ENCODE assay signal across 9 mouse cellular contexts in genomic region chr2:149831459-149832245, GRCm38 (mm10). TPM values are rescaled to one million over a fixed set of nuclear protein-coding genes. Genes with fewer than 3 reads are reported as not detected.
A peak's percentile ranks its signal among the peaks of the same experiment; 100 is the strongest.
DNase-seq lines count a peak whose midpoint lies in the region; ATAC-seq and TF ChIP-seq lines count a peak whose summit lies in the region.
"Had no signal": no experiment of that assay in that cellular context is flagged by ENCODE, and none has a peak within 500 bp of the region (broad histone marks: within the 10 kb centered on the region; RNA-seq: fewer than 3 reads in every experiment).

No protein-coding gene starts in this region.

- H3K27me3 ChIP-seq in heart, embryonic 16.5 days (ENCODE audit: control insufficient read depth, insufficient read depth, low read length) = peaks cover 33% of the 10 kb centered on the region
- H3K27me3 ChIP-seq in cerebellum, adult 2 months (ENCODE audit: control insufficient read depth, insufficient read depth, low read length) = no peaks in the 10 kb centered on the region
- H3K27me3 ChIP-seq in limb, embryonic 12.5 days = peaks cover 49% of the 10 kb centered on the region

- peak; percentile 13; the same call in 1 of the 2 replicates for TF ChIP-seq CTCF in cerebellum, adult 2 months (IDR thresholded peaks at IDR 0.05; ENCODE audit: borderline replicate concordance, insufficient read depth, low read depth, low read length)

- no peaks in the 10 kb centered on the region for H3K36me3 ChIP-seq in heart, embryonic 16.5 days (ENCODE audit: control insufficient read depth, insufficient read depth)
- H3K36me3 ChIP-seq in limb, embryonic 12.5 days = no peaks in the 10 kb centered on the region

- H3K4me2 ChIP-seq in heart, embryonic 16.5 days (ENCODE audit: low read depth, low read length) = peak overlapping the region; percentile 98
- peak overlapping the region; percentile 97 for H3K4me2 ChIP-seq in limb, embryonic 12.5 days

- peaks cover 10% of the 10 kb centered on the region; the same call in 1 of the 2 replicates for H3K4me1 ChIP-seq in heart, embryonic 16.5 days (ENCODE audit: control insufficient read depth, insufficient read depth, low read length)
- H3K4me1 ChIP-seq in cerebellum, adult 2 months (ENCODE audit: control insufficient read depth, insufficient read depth, low read length) = no peaks in the 10 kb centered on the region
- H3K4me1 ChIP-seq in limb, embryonic 12.5 days (replicated peaks) = peaks cover 18% of the 10 kb centered on the region; the same call in 1 of the 2 replicates

- no peak for TF ChIP-seq POLR2A in cerebellum, adult 2 months (IDR thresholded peaks at IDR 0.05; ENCODE audit: borderline replicate concordance, insufficient read depth, low read length)

- intact Hi-C loops in heart, postnatal 36 days (cut with DNase I) = no loop called here

- no peaks in the 10 kb centered on the region for H3K9me3 ChIP-seq in heart, embryonic 16.5 days (replicated peaks; ENCODE audit: control insufficient read depth, low read length)
- H3K9me3 ChIP-seq in limb, embryonic 12.5 days = no peaks in the 10 kb centered on the region

- 2% methylated on average over 29 of the region's 29 CpGs for WGBS in heart, embryonic 16.5 days
- WGBS in cerebellum, adult 2 months = 2% methylated on average over 29 of the region's 29 CpGs
- 1% methylated on average over 29 of the region's 29 CpGs for WGBS in limb, embryonic 12.5 days

- H3K9ac ChIP-seq in heart, embryonic 16.5 days (ENCODE audit: low read length) = peak overlapping the region; percentile 26
- peak overlapping the region; percentile 66 for H3K9ac ChIP-seq in limb, embryonic 12.5 days (replicated peaks)

- H3K4me3 ChIP-seq in heart, embryonic 16.5 days (ENCODE audit: low read length) = peak overlapping the region; percentile 63
- H3K4me3 ChIP-seq in cerebellum, adult 2 months (replicated peaks; ENCODE audit: insufficient read depth, low read depth, low read length) = peak overlapping the region; percentile 89
- H3K4me3 ChIP-seq in limb, embryonic 12.5 days (replicated peaks) = peak overlapping the region; percentile 65

- ATAC-seq in heart, embryonic 16.5 days (replicated peaks; ENCODE audit: extremely low read depth, insufficient read depth, low FRiP score) = 0 out of 2 replicates have a peak, but pooled peaks have one; percentile 7
- peak; percentile 42 for ATAC-seq in frontal cortex, adult (ENCODE audit: low TSS enrichment)
- no peak for ATAC-seq in limb, embryonic 12.5 days (ENCODE audit: insufficient number of reproducible peaks, insufficient read depth, low FRiP score, low TSS enrichment, low read depth)

- DNase-seq in heart, postnatal 36 days = no peak
- peak; percentile 60 to 73 for DNase-seq in cerebellum, adult 2 months
- DNase-seq in right cerebral cortex, postnatal 14 days = peak; percentile 9
- no peak for DNase-seq in spleen, adult 12 weeks (ENCODE audit: low spot score)
- DNase-seq in testis, postnatal 10 days (ENCODE audit: low spot score) = no peak

- no peak overlapping the region for H3K27ac ChIP-seq in heart, embryonic 16.5 days (ENCODE audit: low read length)
- H3K27ac ChIP-seq in cerebellum, adult 2 months (ENCODE audit: insufficient read depth, low read length) = peak overlapping the region; percentile 65
- no peak overlapping the region for H3K27ac ChIP-seq in limb, embryonic 12.5 days

RNA-seq across cellular contexts. Expression of gene C530025M09Rik, which starts 0.6 kb away (rescaled TPM):
- polyA plus RNA-seq in heart, embryonic 16.5 days (2015; fragmentation: Nextera tagmentation; extraction: Ambion mirVana) = not detected in 2 replicates
- total RNA-seq in heart, postnatal 36 days (2021) = not detected
- polyA plus RNA-seq in cerebellum, adult 2 months (2012; rRNA removed) = 0.18 and 0.41 TPM in 2 replicates
- 0.41 and 0.99 TPM in 2 replicates for polyA plus RNA-seq in limb, embryonic 12.5 days (2016; fragmentation: Nextera tagmentation; extraction: Ambion mirVana)
- total RNA-seq: MEL had no signal

RNA-seq across cellular contexts. Expression of gene Syndig1, which starts 2.6 kb away (rescaled TPM):
- 3.3 and 3.5 TPM in 2 replicates for polyA plus RNA-seq in heart, embryonic 16.5 days (2015; fragmentation: Nextera tagmentation; extraction: Ambion mirVana)
- total RNA-seq in heart, postnatal 36 days (2021) = under 1 TPM in 1 of 2 experiments, not detected in 1; 0.14 TPM
- 121 and 142 TPM in 2 replicates for polyA plus RNA-seq in cerebellum, adult 2 months (2012; rRNA removed)
- 8.4 and 8.7 TPM in 2 replicates for polyA plus RNA-seq in limb, embryonic 12.5 days (2016; fragmentation: Nextera tagmentation; extraction: Ambion mirVana)
- total RNA-seq: MEL had no signal

Comparison
In these comparisons a context has a peak if more than half of its experiments do, and no peak if none do; other contexts are left out.
1. DNase-seq: peak in cerebellum, adult 2 months (2 of 2) and right cerebral cortex, postnatal 14 days (single experiment); none in heart, postnatal 36 days (0 of 2), spleen, adult 12 weeks (single experiment) and testis, postnatal 10 days (single experiment).
2. RNA of gene Syndig1, which starts 2.6 kb away (polyA plus RNA-seq): 121 to 142 TPM in cerebellum, adult 2 months; 8.4 to 8.7 TPM in limb, embryonic 12.5 days and 3.3 to 3.5 TPM in heart, embryonic 16.5 days; every median in the first group is over 10 times any median in the second.
3. Peak in every context shown above with its lines, with median percentiles within 50 percentile points of each other: H3K4me3 ChIP-seq.